Mouse (Mus musculus) megakaryocyte, embryonic 14.5 days (primary cell): ENCODE measurements around the gene Medag.

Experiments
- FLI1 ChIP-seq: IDR thresholded peaks from 2 replicates; pipeline ENCODE4 v1.6.1; 2012; ENCODE audit warnings: low read length, inconsistent platforms, mixed read lengths
- GATA1 ChIP-seq: IDR thresholded peaks from 3 replicates; pipeline ENCODE4 v1.6.1; 2012; ENCODE audit warnings: mixed read lengths, low read length, inconsistent platforms, borderline replicate concordance

DNA sequence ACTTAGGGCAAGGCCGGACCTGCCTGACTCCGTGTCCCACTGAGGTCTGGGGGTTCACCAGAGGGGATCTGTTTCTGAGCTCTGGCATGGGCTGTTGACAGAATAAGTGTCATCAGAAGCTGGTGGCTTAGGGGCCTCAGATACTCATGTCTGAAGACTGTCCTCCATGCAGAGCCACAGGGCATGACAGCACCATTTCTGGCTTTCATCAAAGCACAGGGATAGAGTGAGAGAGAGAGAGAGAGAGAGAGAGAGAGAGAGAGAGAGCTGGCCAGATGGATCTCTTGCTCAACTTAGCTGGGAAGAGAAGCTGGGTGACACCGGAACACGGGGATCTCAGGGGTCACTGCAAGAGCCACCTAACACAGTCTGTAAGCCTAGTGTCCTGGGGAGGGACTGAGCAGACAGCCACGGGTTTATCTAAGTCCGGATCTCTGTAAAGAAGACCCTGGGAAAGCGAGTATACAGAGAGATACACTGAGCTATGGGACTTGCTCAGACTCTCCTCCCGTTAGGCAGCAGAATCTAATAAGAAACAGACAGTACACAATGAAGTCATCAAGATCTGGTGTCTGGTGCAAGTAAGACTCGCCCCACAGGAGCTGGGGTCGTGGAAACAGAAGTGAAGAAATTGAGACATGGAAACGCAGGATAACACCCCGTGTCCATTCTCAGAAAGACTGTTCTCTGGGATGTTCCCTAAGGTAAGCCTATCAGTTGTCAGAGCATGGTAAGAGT is 42.8 kb upstream of the Medag start:
- TF ChIP-seq GATA1 (no peak), FLI1 (no peak)
